Mouse (Mus musculus): ENCODE data around the gene Cradd. TPM values are rescaled to one million over a fixed set of nuclear protein-coding genes. Genes with fewer than 3 reads are reported as not detected.

Gene Cradd
- total and polyA plus RNA-seq, 3 experiments: 1.9 to 9.0 TPM; not detected in 1

DNA sequence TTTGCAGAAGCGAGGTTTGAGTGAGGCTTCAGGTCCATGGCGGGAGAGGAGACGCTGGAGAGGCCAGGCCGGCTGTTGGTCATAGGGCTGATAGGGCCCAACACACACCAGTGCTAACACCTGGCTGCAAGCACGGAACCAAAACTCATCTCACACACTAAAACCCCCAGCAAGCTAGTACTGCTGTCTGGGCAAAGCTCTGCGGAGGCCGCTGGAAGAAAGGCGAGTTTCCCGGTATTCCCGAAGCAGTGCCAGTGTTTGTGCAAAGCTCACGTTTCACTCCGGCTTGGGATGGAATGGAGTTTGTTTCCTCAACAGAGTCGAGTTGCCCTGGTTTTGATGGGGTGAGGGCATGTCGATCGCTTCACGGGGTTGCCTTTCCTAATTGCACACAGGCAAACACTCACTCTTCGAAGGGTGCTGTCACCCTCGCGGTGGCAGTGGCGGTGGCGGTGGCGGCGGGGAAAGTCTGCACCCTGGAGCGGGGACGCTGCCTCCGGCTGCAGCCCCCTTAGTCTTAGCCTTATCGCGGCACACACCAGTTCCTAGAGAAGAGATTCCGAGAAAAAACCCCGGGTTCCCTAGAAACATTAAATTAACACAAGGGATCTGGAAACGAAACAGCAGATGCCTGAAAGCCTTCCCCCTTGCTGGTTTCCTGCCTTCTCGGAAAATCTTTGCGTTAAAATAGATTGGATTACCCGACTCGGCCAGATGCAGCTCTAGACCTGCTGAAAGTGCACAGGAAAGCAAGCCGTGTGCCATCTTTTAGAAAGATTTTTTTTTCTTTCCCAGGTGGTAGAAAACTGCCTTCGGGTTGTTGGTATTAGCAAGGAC is 59.2 kb downstream of the Cradd start:
- TF ChIP-seq MXI1 (IDR thresholded peaks at IDR 0.05; ENCODE audit: low read depth, low read length) (no peak), JUND (IDR thresholded peaks at IDR 0.05; ENCODE audit: low read depth, low read length) (no peak), CTCF (IDR thresholded peaks at IDR 0.05 in 2 of 3, conservative IDR thresholded peaks at IDR 0.05 in 1 of 3; ENCODE audit: control insufficient read depth in 1 of 3, insufficient read depth in 1 of 3, low read depth in 2 of 3, low read length in 3 of 3, poor library complexity in 1 of 3, severe bottlenecking in 1 of 3) (0 out of 6 replicates have a peak, but pooled peaks of 1 of the 3 experiments have one; percentile 1), MEF2A (IDR thresholded peaks at IDR 0.05; ENCODE audit: extremely low read depth, insufficient replicate concordance, low read depth, low read length, poor library complexity, severe bottlenecking) (no peak), MYB (IDR thresholded peaks at IDR 0.05; ENCODE audit: low read depth, low read length) (no peak), ZMIZ1 (IDR thresholded peaks at IDR 0.05; ENCODE audit: low read depth, low read length) (no peak), NELFE (IDR thresholded peaks at IDR 0.05; ENCODE audit: low read depth, low read length) (no peak), ZC3H11A (IDR thresholded peaks at IDR 0.05; ENCODE audit: low read depth, low read length) (no peak), USF2 (IDR thresholded peaks at IDR 0.05; ENCODE audit: borderline replicate concordance in 1 of 2, insufficient read depth in 1 of 2, low read depth in 1 of 2, low read length in 2 of 2) (no peak), MAFK (IDR thresholded peaks at IDR 0.05; ENCODE audit: borderline replicate concordance, low read depth, low read length) (no peak), KAT2A (conservative IDR thresholded peaks at IDR 0.05; ENCODE audit: low read depth, low read length) (no peak), RCOR1 (IDR thresholded peaks at IDR 0.05; ENCODE audit: low read depth, low read length) (peak; percentile 58), HCFC1 (IDR thresholded peaks at IDR 0.05; ENCODE audit: low read depth, low read length) (no peak), EP300 (IDR thresholded peaks at IDR 0.05; ENCODE audit: low read depth in 1 of 2, low read length in 2 of 2) (peak in 1 of 2 experiments; percentile 38; a peak in 1 of 4 replicates), RAD21 (IDR thresholded peaks at IDR 0.05; ENCODE audit: low read depth, low read length) (no peak), TBP (IDR thresholded peaks at IDR 0.05; ENCODE audit: low read depth, low read length) (no peak), POLR2AphosphoS5 (IDR thresholded peaks at IDR 0.05; ENCODE audit: borderline replicate concordance, low read depth, low read length) (no peak), POLR2AphosphoS2 (IDR thresholded peaks at IDR 0.05; ENCODE audit: low read length) (no peak), ZNF384 (IDR thresholded peaks at IDR 0.05; ENCODE audit: low read depth, low read length) (no peak), GATA1 (IDR thresholded peaks at IDR 0.05; ENCODE audit: low read depth, low read length) (no peak), POLR2A (IDR thresholded peaks at IDR 0.05; ENCODE audit: control insufficient read depth in 1 of 2, insufficient read depth in 1 of 2, low read depth in 1 of 2, low read length in 2 of 2, poor library complexity in 1 of 2) (no peak), MYC (IDR thresholded peaks at IDR 0.05; ENCODE audit: low read depth, low read length) (no peak), TAL1 (IDR thresholded peaks at IDR 0.05; ENCODE audit: low read length) (peak; percentile 60), MAZ (IDR thresholded peaks at IDR 0.05; ENCODE audit: low read depth, low read length) (no peak; the same call in 1 of the 2 replicates), TCF12 (IDR thresholded peaks at IDR 0.05; ENCODE audit: low read depth, low read length) (no peak), SIN3A (IDR thresholded peaks at IDR 0.05; ENCODE audit: low read length) (no peak; the same call in 1 of the 2 replicates), BHLHE40 (IDR thresholded peaks at IDR 0.05; ENCODE audit: borderline replicate concordance, low read depth, low read length) (no peak), ZKSCAN1 (IDR thresholded peaks at IDR 0.05; ENCODE audit: low read depth, low read length) (no peak), GABPA (IDR thresholded peaks at IDR 0.05; ENCODE audit: low read depth, low read length) (no peak), ETS1 (IDR thresholded peaks at IDR 0.05; ENCODE audit: low read depth, low read length) (peak; percentile 16; the same call in 1 of the 2 replicates), E2F4 (IDR thresholded peaks at IDR 0.05; ENCODE audit: borderline replicate concordance, low read depth, low read length) (no peak), SMC3 (IDR thresholded peaks at IDR 0.05; ENCODE audit: low read depth, low read length) (no peak), UBTF (IDR thresholded peaks at IDR 0.05; ENCODE audit: borderline replicate concordance, insufficient read depth, low read depth, low read length) (no peak), MAX (IDR thresholded peaks at IDR 0.05; ENCODE audit: low read length) (no peak)
- Histone ChIP-seq H3K4me1 (ENCODE audit: control insufficient read depth in 1 of 2, insufficient read depth in 2 of 2, low read length in 2 of 2) (peaks cover 4 to 7% of the 10 kb centered on the region in 2 experiments; a peak in 3 of 4 replicates), H3K4me3 (ENCODE audit: control insufficient read depth in 1 of 2, insufficient read depth in 1 of 2, low read depth in 2 of 2, low read length in 2 of 2) (peak overlapping the region; percentile 57 to 71), H3K79me2 (ENCODE audit: control insufficient read depth, insufficient read depth, low read length, poor library complexity) (no peaks in the 10 kb centered on the region), H3K9ac (ENCODE audit: control insufficient read depth, low read depth, low read length, poor library complexity, severe bottlenecking) (peak overlapping the region; percentile 41), H3K9me3 (replicated peaks; ENCODE audit: insufficient read depth, low read length) (no peaks in the 10 kb centered on the region), H3K36me3 (ENCODE audit: control insufficient read depth in 1 of 2, insufficient read depth in 2 of 2, low read length in 2 of 2) (peaks cover 0 to 7% of the 10 kb centered on the region in 2 experiments; a peak in 1 of 4 replicates), H3K27me3 (ENCODE audit: control insufficient read depth in 1 of 2, insufficient read depth in 2 of 2, low read length in 2 of 2) (no peaks in the 10 kb centered on the region), H3K27ac (ENCODE audit: control insufficient read depth, low read depth, low read length) (no peak overlapping the region)
- peak; percentile 64 for DNase-seq (ENCODE audit: low read depth, low spot score)
